Mouse (Mus musculus) brain, embryonic 18.5 days (tissue): ENCODE measurements around the gene Dnah7a.
A peak's percentile ranks its signal among the peaks of the same experiment; 100 is the strongest.
"Not testable (repeated sequence)": the region's sequence is repeated elsewhere in the genome, so short reads cannot be mapped to it uniquely, and the experiment has no call there.

Experiments used
- DNase-seq: peaks from one replicate; pipeline ENCODE4 v3.0.0-alpha.2; 2012; ENCODE audit warnings: low read depth, low spot score

Dnah7a gene

GRCm38 (mm10) chr1:53706431-53707361 lies at the start of gene Dnah7a:
Gene Dnah7a (minus strand): TSS chr1:53706784.
- peak; percentile 37 for DNase-seq

GRCm38 (mm10) chr1:53753501-53753900 lies 46.9 kb upstream of the Dnah7a start:
- not testable (repeated sequence) for DNase-seq

- DNase-seq = no peak
These were observed 44.6 kb upstream of the Dnah7a start for GRCm38 (mm10) chr1:53751144-53751543.

- DNase-seq = not testable (repeated sequence)
These were observed 44.1 kb upstream of the Dnah7a start for GRCm38 (mm10) chr1:53750697-53751096.

DNA sequence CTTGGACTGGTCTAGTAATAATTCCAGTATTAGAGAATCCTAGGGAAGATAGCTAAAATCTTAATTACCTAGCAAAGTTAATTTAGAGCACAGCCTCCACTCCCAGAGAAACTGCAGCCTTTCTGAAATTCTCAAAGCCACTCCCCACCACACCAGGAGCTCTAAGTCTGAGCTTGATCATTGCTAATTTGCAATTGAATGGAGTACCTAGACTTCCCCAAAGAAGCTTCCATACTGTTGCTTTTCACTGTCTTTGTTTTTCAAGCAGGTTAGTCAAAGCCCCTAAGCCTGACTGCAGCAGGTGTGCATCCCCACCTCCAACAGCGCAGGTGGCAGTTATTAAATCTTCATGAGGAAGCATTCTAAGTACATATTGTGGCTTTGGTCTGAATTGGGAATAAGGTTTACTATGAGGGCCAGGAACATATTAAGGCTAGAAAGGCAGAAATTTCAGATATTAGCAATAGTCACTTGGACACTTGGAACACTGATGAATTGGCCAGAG lies 43.3 kb upstream of the Dnah7a start:
- not testable (repeated sequence) for DNase-seq

- no peak for DNase-seq
These were observed 42.0 kb upstream of the Dnah7a start for GRCm38 (mm10) chr1:53748571-53748970.

DNA sequence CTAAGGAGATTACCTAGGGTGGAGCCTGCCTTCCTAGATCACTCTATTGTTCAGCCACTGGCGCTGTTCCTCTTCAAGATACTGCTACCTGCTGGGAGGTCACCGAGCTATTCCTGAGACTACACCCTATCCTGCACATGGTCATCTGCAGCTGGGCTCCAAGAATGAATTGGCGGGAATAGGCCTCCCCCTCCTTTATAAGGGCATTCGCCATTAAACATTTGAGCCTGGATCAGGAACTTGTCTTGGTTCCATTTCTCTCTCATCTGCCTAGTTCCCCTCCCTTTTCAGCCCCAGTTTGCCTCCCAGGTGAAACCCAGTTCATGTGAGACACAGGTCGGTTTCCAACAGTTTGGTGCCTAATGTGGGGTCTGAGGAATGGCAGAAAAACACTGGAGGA lies 39.4 kb upstream of the Dnah7a start:
- DNase-seq = no peak

GRCm38 (mm10) chr1:53741742-53742458 lies 35.3 kb upstream of the Dnah7a start:
- no peak for DNase-seq

DNA sequence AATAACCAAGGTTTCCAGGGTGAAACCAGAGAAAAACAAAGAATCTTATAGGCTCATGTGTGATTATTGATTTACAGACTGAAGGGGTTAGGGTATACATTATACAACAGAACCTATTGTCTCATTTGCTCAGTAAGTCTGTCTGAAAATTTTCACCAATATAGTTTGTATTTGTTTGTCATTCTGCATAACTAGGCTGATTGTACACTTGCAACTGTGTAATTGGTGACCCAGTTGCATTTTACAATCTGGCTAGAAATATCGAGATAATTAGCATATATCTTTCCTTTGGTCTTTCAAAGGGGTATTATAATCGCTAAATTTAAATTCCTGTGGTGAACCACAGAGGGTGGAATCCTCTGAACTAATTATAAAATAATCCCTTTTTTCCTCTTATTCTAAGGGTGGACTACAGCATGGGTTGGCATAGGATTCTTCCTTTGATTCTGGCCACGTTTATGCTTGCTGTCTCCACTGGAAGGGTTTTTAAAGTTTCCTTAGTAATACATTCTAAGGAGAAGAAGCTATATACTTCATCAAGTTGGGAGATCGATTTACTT lies 34.3 kb upstream of the Dnah7a start:
- DNase-seq = no peak

DNA sequence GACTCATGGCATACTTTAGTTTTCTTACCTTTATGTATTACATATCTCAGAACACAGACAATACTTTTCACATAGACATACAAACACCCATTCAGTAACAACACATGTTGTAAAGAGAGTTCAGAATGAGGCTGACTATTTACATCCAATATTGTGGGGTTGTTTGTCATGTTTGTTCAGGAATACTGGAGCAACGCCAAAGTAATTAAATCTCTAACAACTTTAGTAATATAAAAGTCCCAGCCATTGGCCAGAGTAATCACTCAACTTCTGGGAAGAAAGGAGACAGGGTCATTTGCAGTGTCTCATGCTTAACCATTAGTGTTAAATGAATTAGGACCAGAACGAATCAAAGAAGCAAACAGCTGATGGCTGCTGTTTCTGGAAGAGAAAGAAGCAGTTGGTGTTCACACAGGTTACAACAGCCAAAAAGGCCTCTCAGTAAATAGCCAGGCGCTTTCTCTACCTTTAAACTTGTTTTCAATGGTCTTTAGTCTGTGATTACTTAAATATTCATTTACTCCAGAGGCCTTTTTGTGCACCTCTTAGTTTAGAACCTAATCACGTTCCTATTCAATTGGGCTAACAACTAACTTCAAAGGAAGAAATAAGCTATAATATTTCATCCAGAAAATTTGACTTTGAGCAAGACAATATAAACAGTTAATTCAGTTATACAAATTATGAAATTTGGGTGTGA lies 33.6 kb upstream of the Dnah7a start:
- DNase-seq = not testable (repeated sequence)

- DNase-seq = no peak
These were observed 30.0 kb upstream of the Dnah7a start for GRCm38 (mm10) chr1:53736583-53736982.

DNA sequence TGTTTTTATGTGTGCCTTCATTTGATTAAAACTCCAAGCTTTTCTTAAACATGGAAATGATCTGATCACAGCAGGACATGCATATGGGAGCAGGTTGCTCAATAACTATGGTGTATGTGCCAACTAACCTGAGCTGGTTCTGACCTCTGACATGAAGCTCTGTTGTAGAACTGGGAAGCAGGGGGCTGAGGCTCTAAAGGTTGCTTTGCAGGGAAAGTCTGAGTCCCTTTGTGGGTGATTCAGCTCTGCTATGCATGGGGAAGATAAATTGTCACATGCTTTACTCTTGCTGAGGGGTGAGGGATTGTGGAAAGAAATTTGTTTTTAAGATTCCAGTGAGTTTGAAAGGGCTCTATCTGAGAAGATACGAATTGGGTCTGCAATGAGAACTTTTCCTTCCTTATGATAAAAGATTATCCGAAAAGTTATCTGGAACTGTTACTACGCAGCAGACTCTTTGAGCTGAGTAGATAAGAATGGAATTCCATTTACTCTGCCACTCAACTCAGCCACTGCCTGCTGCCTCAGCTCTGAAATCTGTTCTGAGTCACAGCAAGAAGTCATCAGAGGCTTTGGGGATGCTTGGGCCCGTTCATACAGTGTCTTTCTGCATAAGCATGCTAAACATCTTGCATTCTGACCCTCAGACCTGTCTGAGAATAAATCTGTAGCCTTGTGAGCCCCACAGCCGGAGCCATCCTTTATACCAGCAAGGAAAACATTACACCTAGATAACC lies 22.1 kb upstream of the Dnah7a start:
- no peak for DNase-seq

- DNase-seq = no peak
These were observed 20.3 kb upstream of the Dnah7a start for GRCm38 (mm10) chr1:53726883-53727282.

DNA sequence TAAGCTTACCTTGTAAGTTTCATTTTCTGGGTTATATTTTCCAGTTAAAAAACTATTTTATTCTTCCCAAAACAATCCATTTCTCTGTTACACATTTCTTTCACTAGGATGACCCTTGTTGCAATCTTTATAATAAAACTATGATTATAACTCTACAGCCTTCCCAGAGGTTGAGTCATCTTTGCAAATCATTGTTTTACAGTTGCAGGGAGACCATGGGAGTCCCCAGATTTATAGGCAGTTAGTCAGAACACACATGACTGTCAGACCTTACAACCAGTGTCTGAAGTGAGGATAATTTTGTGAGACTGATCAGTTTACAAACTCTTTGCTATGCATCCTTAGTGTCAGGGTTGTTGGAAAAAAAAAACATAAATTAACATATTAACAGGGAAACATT lies 14.8 kb upstream of the Dnah7a start:
- no peak for DNase-seq

- no peak for DNase-seq
These were observed 14.2 kb upstream of the Dnah7a start for GRCm38 (mm10) chr1:53720601-53721351.

DNA sequence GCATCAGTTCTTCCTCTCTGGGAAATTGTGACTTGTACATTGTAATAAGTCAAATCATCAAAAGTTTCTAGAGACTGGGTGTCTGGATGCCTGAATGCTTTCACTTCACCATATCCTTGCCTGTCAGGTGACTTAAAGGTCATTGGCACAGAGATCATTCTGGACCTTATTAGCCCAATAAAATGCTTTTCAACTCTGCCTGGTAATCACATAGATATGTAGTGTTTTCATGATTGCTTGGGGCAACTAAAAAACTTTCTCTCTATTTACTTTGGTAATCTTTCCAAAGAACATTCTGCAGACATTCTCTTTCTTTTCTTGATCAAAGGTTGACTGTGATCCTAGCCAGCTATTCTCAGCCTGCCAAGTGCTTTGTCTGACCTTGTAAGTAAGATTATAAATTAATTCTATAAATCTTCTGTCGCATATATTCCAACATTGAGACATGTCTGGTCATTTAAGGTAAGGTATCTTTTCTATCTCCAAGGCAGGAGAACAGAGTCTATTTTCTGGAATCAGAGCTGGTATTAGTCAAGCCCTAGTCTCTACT lies 9.5 kb upstream of the Dnah7a start:
- no peak for DNase-seq

GRCm38 (mm10) chr1:53715446-53715845 lies 8.9 kb upstream of the Dnah7a start:
- DNase-seq = peak; percentile 26

DNA sequence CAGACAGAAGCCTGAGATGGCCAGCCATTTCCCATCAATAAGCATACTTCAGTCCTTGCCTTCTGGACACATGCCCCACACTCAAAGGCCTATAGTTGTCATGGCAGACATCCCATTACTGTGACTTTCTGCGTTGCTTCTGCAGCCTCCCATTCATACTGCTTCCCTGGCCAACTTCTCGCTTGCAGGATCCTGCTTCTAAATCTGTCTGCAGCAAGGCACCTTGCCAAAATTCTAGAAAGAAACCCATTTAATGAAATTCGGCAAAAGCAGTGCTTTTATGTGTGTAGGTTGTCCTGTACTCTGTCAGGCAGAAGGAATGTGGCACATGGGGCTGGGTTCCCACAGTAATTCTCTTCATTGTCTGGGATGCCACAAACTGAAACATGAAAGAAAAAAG lies 6.8 kb upstream of the Dnah7a start:
- DNase-seq = not testable (repeated sequence)

- no peak for DNase-seq
These were observed 4.5 kb upstream of the Dnah7a start for GRCm38 (mm10) chr1:53711069-53711468.

DNA sequence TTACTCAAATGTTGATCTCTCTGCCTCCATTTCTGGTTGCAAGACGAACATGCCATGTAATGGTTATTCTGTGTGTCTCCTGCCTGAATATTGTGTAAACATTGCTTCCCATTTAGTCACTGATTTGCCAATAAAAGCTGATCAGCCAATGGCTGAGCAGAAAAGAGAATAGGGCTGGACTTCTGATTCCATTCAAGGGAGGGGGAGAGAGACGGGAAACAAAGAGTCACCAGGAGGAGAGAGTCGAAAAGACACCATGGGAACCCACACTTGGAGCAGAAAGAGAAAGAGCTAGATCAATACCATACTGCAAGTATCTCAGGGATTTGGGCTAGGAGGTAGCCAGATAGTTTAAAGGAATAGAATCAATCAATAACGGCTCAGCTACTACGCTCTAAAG lies 3.0 kb upstream of the Dnah7a start:
- not testable (repeated sequence) for DNase-seq
